Mouse (Mus musculus): ENCODE data around the gene Sart3. TPM values are rescaled to one million over a fixed set of nuclear protein-coding genes. Genes with fewer than 3 reads are reported as not detected.
A peak's percentile ranks its signal among the peaks of the same experiment; 100 is the strongest.

Sart3 gene
- polyA plus RNA-seq, 1 experiment from 2014 or later, result 58.5 TPM

GRCm38 (mm10) chr5:113776128-113776895, 4.0 kb upstream of the Sart3 start:
- Histone ChIP-seq H3K27ac (no peak overlapping the region), H3K9ac (replicated peaks) (no peak overlapping the region), H3K9me3 (no peaks in the 10 kb centered on the region), H3K4me1 (replicated peaks) (peaks cover 12% of the 10 kb centered on the region), H3K27me3 (no peaks in the 10 kb centered on the region), H3K4me3 (replicated peaks) (no peak overlapping the region), H3K4me2 (replicated peaks) (no peak overlapping the region), H3K36me3 (peaks cover 47% of the 10 kb centered on the region)
- 90% methylated on average over 15 of the region's 15 CpGs for WGBS
- ATAC-seq, result no peak

GRCm38 (mm10) chr5:113775585-113775984, 3.3 kb upstream of the Sart3 start:
- H3K4me2 ChIP-seq (replicated peaks), result no peak overlapping the region
- no peaks in the 10 kb centered on the region for H3K27me3 ChIP-seq
- H3K36me3 ChIP-seq, result peaks cover 47% of the 10 kb centered on the region
- no peak overlapping the region for H3K27ac ChIP-seq
- no peak overlapping the region for H3K9ac ChIP-seq (replicated peaks)
- H3K9me3 ChIP-seq, result no peaks in the 10 kb centered on the region
- no peak for ATAC-seq
- peaks cover 14% of the 10 kb centered on the region for H3K4me1 ChIP-seq (replicated peaks)
- 91% methylated on average over 10 of the region's 10 CpGs for WGBS
- no peak overlapping the region for H3K4me3 ChIP-seq (replicated peaks)

- under 1% methylated on average over 7 of the region's 7 CpGs for WGBS
- Histone ChIP-seq H3K27me3 (no peaks in the 10 kb centered on the region), H3K4me1 (replicated peaks) (peaks cover 33% of the 10 kb centered on the region), H3K4me3 (replicated peaks) (peak overlapping the region; percentile 86), H3K4me2 (replicated peaks) (peak overlapping the region; percentile 96), H3K27ac (no peak overlapping the region), H3K9me3 (no peaks in the 10 kb centered on the region), H3K9ac (replicated peaks) (peak overlapping the region; percentile 88), H3K36me3 (peaks cover 46% of the 10 kb centered on the region)
- ATAC-seq, result no peak
Observed at GRCm38 (mm10) chr5:113773664-113774063, 1.4 kb upstream of the Sart3 start.

- Histone ChIP-seq H3K4me1 (replicated peaks) (peaks cover 35% of the 10 kb centered on the region), H3K36me3 (peaks cover 46% of the 10 kb centered on the region), H3K4me2 (replicated peaks) (peak overlapping the region; percentile 96), H3K27me3 (no peaks in the 10 kb centered on the region), H3K9me3 (no peaks in the 10 kb centered on the region), H3K9ac (replicated peaks) (peak overlapping the region; percentile 88), H3K4me3 (replicated peaks) (peak overlapping the region; percentile 86), H3K27ac (peak overlapping the region; percentile 95)
- WGBS, result 4% methylated on average over 21 of the region's 38 CpGs
- ATAC-seq, result peak; percentile 69
Observed at GRCm38 (mm10) chr5:113772905-113773519, 702 bp upstream of the Sart3 start.

- Histone ChIP-seq H3K4me1 (replicated peaks) (peaks cover 35% of the 10 kb centered on the region), H3K27ac (peak overlapping the region; percentile 95), H3K36me3 (peaks cover 48% of the 10 kb centered on the region), H3K4me3 (replicated peaks) (peak overlapping the region; percentile 86), H3K9ac (replicated peaks) (peak overlapping the region; percentile 88), H3K27me3 (no peaks in the 10 kb centered on the region), H3K4me2 (replicated peaks) (peak overlapping the region; percentile 96), H3K9me3 (no peaks in the 10 kb centered on the region)
- under 1% methylated on average over 92 of the region's 97 CpGs for WGBS
- peak; percentile 82 for ATAC-seq
Observed at GRCm38 (mm10) chr5:113771213-113772162, 822 bp downstream of the Sart3 start.

GRCm38 (mm10) chr5:113768806-113769205, 3.5 kb downstream of the Sart3 start:
- Histone ChIP-seq H3K27ac (no peak overlapping the region), H3K4me2 (replicated peaks) (no peak overlapping the region), H3K4me1 (replicated peaks) (peaks cover 32% of the 10 kb centered on the region), H3K9me3 (no peaks in the 10 kb centered on the region), H3K9ac (replicated peaks) (no peak overlapping the region), H3K36me3 (peaks cover 39% of the 10 kb centered on the region), H3K4me3 (replicated peaks) (no peak overlapping the region), H3K27me3 (no peaks in the 10 kb centered on the region)
- ATAC-seq, result no peak
- WGBS, result 97% methylated on average over 8 of the region's 8 CpGs

GRCm38 (mm10) chr5:113765641-113766526, 6.4 kb downstream of the Sart3 start:
- Histone ChIP-seq H3K9me3 (no peaks in the 10 kb centered on the region), H3K4me1 (replicated peaks) (peaks cover 23% of the 10 kb centered on the region), H3K4me2 (replicated peaks) (no peak overlapping the region), H3K27me3 (no peaks in the 10 kb centered on the region), H3K9ac (replicated peaks) (no peak overlapping the region), H3K36me3 (peaks cover 69% of the 10 kb centered on the region), H3K27ac (no peak overlapping the region), H3K4me3 (replicated peaks) (no peak overlapping the region)
- WGBS, result 93% methylated on average over 13 of the region's 13 CpGs
- no peak for ATAC-seq

- Histone ChIP-seq H3K9ac (replicated peaks) (no peak overlapping the region), H3K4me1 (replicated peaks) (peaks cover 10% of the 10 kb centered on the region), H3K9me3 (no peaks in the 10 kb centered on the region), H3K4me2 (replicated peaks) (no peak overlapping the region), H3K36me3 (peaks cover 83% of the 10 kb centered on the region), H3K27ac (no peak overlapping the region), H3K27me3 (no peaks in the 10 kb centered on the region), H3K4me3 (replicated peaks) (no peak overlapping the region)
- no peak for ATAC-seq
- WGBS, result 91% methylated on average over 7 of the region's 7 CpGs
Observed at GRCm38 (mm10) chr5:113764426-113764825, 7.9 kb downstream of the Sart3 start.

GRCm38 (mm10) chr5:113761585-113761984, 10.7 kb downstream of the Sart3 start:
- Histone ChIP-seq H3K36me3 (peaks cover 88% of the 10 kb centered on the region), H3K4me3 (replicated peaks) (no peak overlapping the region), H3K4me2 (replicated peaks) (no peak overlapping the region), H3K27me3 (no peaks in the 10 kb centered on the region), H3K9me3 (no peaks in the 10 kb centered on the region), H3K9ac (replicated peaks) (no peak overlapping the region), H3K4me1 (replicated peaks) (no peaks in the 10 kb centered on the region), H3K27ac (no peak overlapping the region)
- 89% methylated on average over 2 of the region's 2 CpGs for WGBS
- ATAC-seq, result no peak

GRCm38 (mm10) chr5:113755347-113756030, 16.8 kb downstream of the Sart3 start:
- Histone ChIP-seq H3K27ac (no peak overlapping the region), H3K36me3 (peaks cover 99% of the 10 kb centered on the region), H3K4me3 (replicated peaks) (no peak overlapping the region), H3K9ac (replicated peaks) (no peak overlapping the region), H3K4me1 (replicated peaks) (no peaks in the 10 kb centered on the region), H3K4me2 (replicated peaks) (no peak overlapping the region), H3K27me3 (no peaks in the 10 kb centered on the region), H3K9me3 (no peaks in the 10 kb centered on the region)
- WGBS, result 91% methylated on average over 15 of the region's 15 CpGs
- no peak for ATAC-seq

All from midbrain, embryonic 13.5 days (tissue).